Mouse (Mus musculus) Patski (cell line): ENCODE results near the gene Pard3b. TPM values are rescaled to one million over a fixed set of nuclear protein-coding genes. Genes with fewer than 3 reads are reported as not detected.
A peak's percentile ranks its signal among the peaks of the same experiment; 100 is the strongest.

ENCODE experiments used
- ATAC-seq: fragments of 100-300 bp; one replicate; pipeline ENCODE4 v1.8.0; 2021
- CTCF ChIA-PET: fragments of 350-600 bp; sonication (Branson Sonifier 250); formaldehyde crosslinking; loops from one replicate; lab custom pipeline; 2022; ENCODE audit warnings: inconsistent platforms; lab: Charles Lee
- POLR2A ChIA-PET: fragments of 350-600 bp; sonication (Branson Sonifier 250); formaldehyde crosslinking; loops from one replicate; lab custom pipeline; 2022; ENCODE audit warnings: antibody characterized with exemption, inconsistent platforms; lab: Charles Lee
- DNase-seq: peaks from one replicate; pipeline ENCODE4 v3.0.0-alpha.2; 2011; ENCODE audit warnings: low read depth, low spot score
- H3K27me3 ChIP-seq: fragments of 371-371 bp; one replicate; pipeline ENCODE4 v1.5.1; 2021
- CTCF ChIP-seq: fragments of 100-300 bp; IDR thresholded peaks from one replicate; pipeline ENCODE4 v1.5.1; 2021
- in situ Hi-C: fragments of 300-500 bp; cut with MboI; formaldehyde crosslinking; loops from 3 replicates; pipeline ENCODE4 v1.11.1; 2018; ENCODE audit warnings: low pct_unique_long_range_greater_than_20kb, mixed read lengths
- polyA plus RNA-seq: library from polyadenylated mRNA; unstranded; gene quantifications from one replicate; pipeline ENCODE4 v1.2.3, GENCODE M21; 2021

The Pard3b gene
- polyA plus RNA-seq, 1 experiment from 2014 or later, result 9.1 TPM

- H3K27me3 ChIP-seq, result no peaks in the 10 kb centered on the region
- in situ Hi-C loops, result no loop called here
- ChIA-PET POLR2A (no interaction called here), CTCF (no interaction called here)
- ATAC-seq (no peak), DNase-seq (no peak)
- no peak for TF ChIP-seq CTCF
Measured at GRCm38 (mm10) chr1:61849029-61849714, 210.5 kb downstream of the Pard3b start.

GRCm38 (mm10) chr1:61850471-61850870 is 211.8 kb downstream of the Pard3b start:
- ChIA-PET CTCF (no interaction called here), POLR2A (no interaction called here)
- ATAC-seq (no peak), DNase-seq (no peak)
- no peak for TF ChIP-seq CTCF
- in situ Hi-C loops, result no loop called here
- H3K27me3 ChIP-seq, result no peaks in the 10 kb centered on the region

- no peak for DNase-seq
- in situ Hi-C loops, result no loop called here
- no peak for TF ChIP-seq CTCF
- H3K27me3 ChIP-seq, result no peaks in the 10 kb centered on the region
- ChIA-PET CTCF (no interaction called here), POLR2A (no interaction called here)
- no peak for ATAC-seq
Measured at GRCm38 (mm10) chr1:61851176-61851575, 212.6 kb downstream of the Pard3b start.

- ChIA-PET POLR2A (no interaction called here), CTCF (interaction anchor here (1.2 kb wide), 1 partner anchor 39 kb away, joined by 4 read pairs; no protein-coding TSS in a partner anchor)
- TF ChIP-seq CTCF, result no peak
- ATAC-seq, result peak; percentile 67
- in situ Hi-C loops, result no loop called here
- no peaks in the 10 kb centered on the region for H3K27me3 ChIP-seq
- no peak for DNase-seq
Measured at GRCm38 (mm10) chr1:61867286-61868082, 228.9 kb downstream of the Pard3b start.

GRCm38 (mm10) chr1:61874875-61875274 is 236.3 kb downstream of the Pard3b start:
- POLR2A ChIA-PET, result no interaction called here
- no peak for ATAC-seq
- no peaks in the 10 kb centered on the region for H3K27me3 ChIP-seq
- in situ Hi-C loops, result no loop called here
- DNase-seq, result no peak
- CTCF ChIA-PET, result interaction anchor here (1.3 kb wide), 1 partner anchor 26 kb away, joined by 4 read pairs; no protein-coding TSS in a partner anchor
- no peak for TF ChIP-seq CTCF

GRCm38 (mm10) chr1:61879706-61880470 is 241.3 kb downstream of the Pard3b start:
- no peak for TF ChIP-seq CTCF
- no peak for ATAC-seq
- CTCF ChIA-PET, result interaction anchor here (0.7 kb wide), 1 partner anchor 49 kb away, joined by 4 read pairs; no protein-coding TSS in a partner anchor
- in situ Hi-C loops, result no loop called here
- POLR2A ChIA-PET, result no interaction called here
- H3K27me3 ChIP-seq, result no peaks in the 10 kb centered on the region
- DNase-seq, result no peak

GRCm38 (mm10) chr1:61896048-61896447 is 257.4 kb downstream of the Pard3b start:
- CTCF ChIA-PET, result interaction anchor here (0.7 kb wide), 1 partner anchor 12 kb away, joined by 3 read pairs; no protein-coding TSS in a partner anchor
- DNase-seq (no peak), ATAC-seq (no peak)
- in situ Hi-C loops, result no loop called here
- TF ChIP-seq CTCF, result no peak
- POLR2A ChIA-PET, result no interaction called here
- H3K27me3 ChIP-seq, result no peaks in the 10 kb centered on the region

GRCm38 (mm10) chr1:61903271-61904007 is 264.8 kb downstream of the Pard3b start:
- CTCF ChIA-PET, result no interaction called here
- no peak for ATAC-seq
- TF ChIP-seq CTCF, result no peak
- in situ Hi-C loops, result no loop called here
- no peaks in the 10 kb centered on the region for H3K27me3 ChIP-seq
- no peak for DNase-seq
- POLR2A ChIA-PET, result interaction anchor here (0.7 kb wide), 2 partner anchors 25 to 752 kb away, joined by 3 to 4 read pairs; no protein-coding TSS in a partner anchor

GRCm38 (mm10) chr1:61904036-61904435 is 265.4 kb downstream of the Pard3b start:
- no peak for TF ChIP-seq CTCF
- in situ Hi-C loops, result no loop called here
- CTCF ChIA-PET, result no interaction called here
- DNase-seq, result no peak
- ATAC-seq, result no peak
- POLR2A ChIA-PET, result no interaction called here
- no peaks in the 10 kb centered on the region for H3K27me3 ChIP-seq

GRCm38 (mm10) chr1:61912931-61913330 is 274.3 kb downstream of the Pard3b start:
- in situ Hi-C loops, result no loop called here
- DNase-seq (no peak), ATAC-seq (no peak)
- no peak for TF ChIP-seq CTCF
- H3K27me3 ChIP-seq, result no peaks in the 10 kb centered on the region
- ChIA-PET CTCF (no interaction called here), POLR2A (no interaction called here)
